Mouse (Mus musculus) kidney, adult 2 months (tissue): ENCODE results near the gene Dab1.

Experiments used
- CTCF ChIP-seq: fragments of 200-500 bp; conservative IDR thresholded peaks from 2 replicates; pipeline ENCODE4 v1.5.1; 2011; ENCODE audit warnings: low read depth, mild to moderate bottlenecking, control low read depth, low read length, moderate library complexity, mixed read lengths; ENCODE audit not compliant: insufficient read depth, insufficient read length
- POLR2A ChIP-seq: fragments of 200-500 bp; IDR thresholded peaks from one replicate; pipeline ENCODE4 v1.6.1; 2011; ENCODE audit warnings: low read depth, low read length, control low read depth

DNA sequence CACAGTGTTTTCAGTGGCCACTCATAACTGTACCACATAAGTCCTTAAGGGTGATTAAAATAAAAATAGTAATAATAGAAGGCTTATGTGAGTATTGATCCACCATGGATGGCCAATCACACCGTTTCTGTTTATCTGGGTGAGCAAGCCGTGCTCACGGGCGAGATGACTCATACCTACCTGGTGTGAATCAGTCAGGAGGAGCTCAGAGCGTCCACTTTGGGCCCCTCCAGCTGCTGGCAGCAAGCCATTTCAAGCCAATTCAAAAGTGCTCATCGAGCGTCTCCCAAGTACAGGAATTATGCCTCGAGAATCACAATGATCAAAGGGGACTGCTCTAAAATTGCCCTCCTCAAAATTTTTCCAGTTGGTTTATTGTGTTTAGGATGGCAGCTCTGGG, 903.2 kb downstream of the Dab1 start:
- no peak for TF ChIP-seq CTCF
- no peak for TF ChIP-seq POLR2A
